ENCODE assay signal across 10 mouse cellular contexts in the genomic region with DNA sequence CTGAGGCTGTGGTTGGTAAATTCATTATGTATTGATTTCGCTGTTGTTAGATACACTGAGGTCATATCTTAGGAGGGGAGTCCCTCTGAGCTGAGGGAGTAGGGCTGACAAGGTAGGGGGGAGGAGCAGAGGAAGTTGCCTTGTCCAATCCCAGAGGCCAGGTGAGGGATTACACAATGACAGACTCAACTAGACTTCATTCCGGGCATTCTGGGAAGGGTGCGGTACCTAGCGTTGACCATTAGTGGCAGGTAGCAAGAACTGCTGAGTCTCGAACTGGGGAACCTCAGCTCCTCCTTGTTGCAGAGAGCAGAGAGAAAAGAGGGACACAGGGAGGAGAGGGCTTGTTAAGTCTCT. TPM values are rescaled to one million over a fixed set of nuclear protein-coding genes. Genes with fewer than 3 reads are reported as not detected.
DNase-seq lines count a peak whose midpoint lies in the region; ATAC-seq and TF ChIP-seq lines count a peak whose summit lies in the region.
"Had no signal": no experiment of that assay in that cellular context is flagged by ENCODE, and none has a peak within 500 bp of the region (broad histone marks: within the 10 kb centered on the region; RNA-seq: fewer than 3 reads in every experiment).

No protein-coding gene starts in this region.

- H3K27ac ChIP-seq in heart, embryonic 15.5 days, result no peak overlapping the region
- H3K27ac ChIP-seq in embryonic facial prominence, embryonic 11.5 days (replicated peaks; ENCODE audit: low read depth, low read length), result no peak overlapping the region; the same call in 1 of the 2 replicates
- no peak overlapping the region for H3K27ac ChIP-seq in intestine, postnatal 0 days (ENCODE audit: low read depth, low read length)
- H3K27ac ChIP-seq in midbrain, embryonic 16.5 days (ENCODE audit: low read length), result no peak overlapping the region

- H3K4me2 ChIP-seq in heart, embryonic 15.5 days, result peak overlapping the region; percentile 87
- peak overlapping the region; percentile 75; the same call in 1 of the 2 replicates for H3K4me2 ChIP-seq in embryonic facial prominence, embryonic 11.5 days (ENCODE audit: low read depth, low read length)
- peak overlapping the region; percentile 73 for H3K4me2 ChIP-seq in intestine, postnatal 0 days (replicated peaks; ENCODE audit: low read depth)
- H3K4me2 ChIP-seq in midbrain, embryonic 16.5 days (ENCODE audit: low read length), result peak overlapping the region; percentile 77

- DNase-seq in heart, postnatal 36 days, result no peak
- peak; percentile 59 for DNase-seq in embryonic facial prominence, embryonic 11.5 days (ENCODE audit: low spot score)
- no peak for DNase-seq in spleen, postnatal 14 days (ENCODE audit: low spot score in 2 of 2)
- no peak for DNase-seq in adrenal gland, adult 8-10 months
- no peak for DNase-seq in layer of hippocampus, postnatal 14 days (ENCODE audit: low spot score in 2 of 2)

- peaks cover 13% of the 10 kb centered on the region for H3K4me1 ChIP-seq in heart, embryonic 15.5 days (replicated peaks)
- H3K4me1 ChIP-seq in embryonic facial prominence, embryonic 11.5 days (ENCODE audit: control insufficient read depth, insufficient read depth, low read length), result no peaks in the 10 kb centered on the region
- H3K4me1 ChIP-seq in intestine, postnatal 0 days (replicated peaks; ENCODE audit: control insufficient read depth, insufficient read depth, low read length), result peaks cover 7% of the 10 kb centered on the region; the same call in 1 of the 2 replicates
- peaks cover 5% of the 10 kb centered on the region; the same call in 1 of the 2 replicates for H3K4me1 ChIP-seq in midbrain, embryonic 16.5 days (ENCODE audit: control insufficient read depth, insufficient read depth, low read length)

- no peaks in the 10 kb centered on the region for H3K9me3 ChIP-seq in heart, embryonic 15.5 days (replicated peaks)
- no peaks in the 10 kb centered on the region for H3K9me3 ChIP-seq in embryonic facial prominence, embryonic 11.5 days (replicated peaks; ENCODE audit: control insufficient read depth, low read length)
- H3K9me3 ChIP-seq in intestine, postnatal 0 days (ENCODE audit: control insufficient read depth), result no peaks in the 10 kb centered on the region
- no peaks in the 10 kb centered on the region for H3K9me3 ChIP-seq in midbrain, embryonic 16.5 days (replicated peaks; ENCODE audit: control insufficient read depth, low read length, poor library complexity, severe bottlenecking)
- H3K9me3 ChIP-seq: G1E had no signal

- peak overlapping the region; percentile 51; the same call in 1 of the 2 replicates for H3K9ac ChIP-seq in heart, embryonic 15.5 days
- no peak overlapping the region for H3K9ac ChIP-seq in embryonic facial prominence, embryonic 11.5 days (replicated peaks; ENCODE audit: low read length)
- H3K9ac ChIP-seq in intestine, postnatal 0 days (ENCODE audit: low read depth, low read length), result no peak overlapping the region
- H3K9ac ChIP-seq in midbrain, embryonic 16.5 days (ENCODE audit: low read depth, low read length), result peak overlapping the region; percentile 68; the same call in 1 of the 2 replicates

- intact Hi-C loops in heart, postnatal 36 days (cut with DNase I), result no loop called here

- peaks cover 11% of the 10 kb centered on the region for H3K27me3 ChIP-seq in heart, embryonic 15.5 days
- no peaks in the 10 kb centered on the region for H3K27me3 ChIP-seq in embryonic facial prominence, embryonic 11.5 days (ENCODE audit: control insufficient read depth, insufficient read depth, low read length)
- no peaks in the 10 kb centered on the region for H3K27me3 ChIP-seq in intestine, postnatal 0 days (replicated peaks; ENCODE audit: control insufficient read depth, insufficient read depth, low read length)
- H3K27me3 ChIP-seq in midbrain, embryonic 16.5 days (ENCODE audit: control insufficient read depth, insufficient read depth, low read depth, low read length), result no peaks in the 10 kb centered on the region; the same call in 1 of the 2 replicates

- 23% methylated on average over 5 of the region's 5 CpGs for WGBS in heart, embryonic 15.5 days
- 11% methylated on average over 5 of the region's 5 CpGs for WGBS in embryonic facial prominence, embryonic 11.5 days
- WGBS in intestine, postnatal 0 days, result 24% methylated on average over 5 of the region's 5 CpGs
- 16% methylated on average over 5 of the region's 5 CpGs for WGBS in midbrain, embryonic 16.5 days

- peak overlapping the region; percentile 51 for H3K4me3 ChIP-seq in heart, embryonic 15.5 days
- peak overlapping the region; percentile 44 for H3K4me3 ChIP-seq in embryonic facial prominence, embryonic 11.5 days (ENCODE audit: low read depth, low read length)
- peak overlapping the region; percentile 42; the same call in 1 of the 2 replicates for H3K4me3 ChIP-seq in intestine, postnatal 0 days (ENCODE audit: low read depth, low read length)
- peak overlapping the region; percentile 45 for H3K4me3 ChIP-seq in midbrain, embryonic 16.5 days (ENCODE audit: low read depth, low read length)

- ATAC-seq in heart, embryonic 15.5 days (replicated peaks; ENCODE audit: insufficient number of reproducible peaks, insufficient read depth, low FRiP score, low read depth), result no peak
- ATAC-seq in embryonic facial prominence, embryonic 11.5 days (replicated peaks; ENCODE audit: insufficient number of reproducible peaks, low FRiP score, low TSS enrichment, low read depth), result 0 out of 2 replicates have a peak, but pooled peaks have one; percentile 27
- ATAC-seq in intestine, postnatal 0 days, result peak; percentile 61
- ATAC-seq in midbrain, embryonic 16.5 days, result peak; percentile 57; the same call in 1 of the 2 replicates

- no peak for TF ChIP-seq CTCF in intestine, postnatal 0 days (IDR thresholded peaks at IDR 0.05; ENCODE audit: low read depth)

- no peaks in the 10 kb centered on the region for H3K36me3 ChIP-seq in heart, embryonic 15.5 days
- no peaks in the 10 kb centered on the region for H3K36me3 ChIP-seq in embryonic facial prominence, embryonic 11.5 days (replicated peaks; ENCODE audit: control insufficient read depth, insufficient read depth, low read depth, low read length)
- H3K36me3 ChIP-seq in intestine, postnatal 0 days (ENCODE audit: control insufficient read depth, insufficient read depth), result no peaks in the 10 kb centered on the region
- no peaks in the 10 kb centered on the region for H3K36me3 ChIP-seq in midbrain, embryonic 16.5 days (ENCODE audit: control insufficient read depth, insufficient read depth, low read length)
- H3K36me3 ChIP-seq: G1E had no signal

RNA-seq across cellular contexts. Expression of gene Aloxe3, which starts 7.8 kb away (rescaled TPM):
- polyA plus RNA-seq in heart, embryonic 15.5 days (2015; fragmentation: Nextera tagmentation; extraction: Ambion mirVana), result 0.18 and 0.37 TPM in 2 replicates
- total RNA-seq in heart, postnatal 36 days (2021), result not detected
- 0.25 and 0.88 TPM in 2 replicates for polyA plus RNA-seq in embryonic facial prominence, embryonic 11.5 days (2014; fragmentation: Nextera tagmentation; extraction: Ambion mirVana)
- polyA plus RNA-seq in intestine, postnatal 0 days (2015; fragmentation: Nextera tagmentation; extraction: Ambion mirVana), result 0.31 and 0.82 TPM in 2 replicates
- 9.0 and 11.5 TPM in 2 replicates for polyA plus RNA-seq in midbrain, embryonic 16.5 days (2015; fragmentation: Nextera tagmentation; extraction: Ambion mirVana)
- 1 to 10 TPM in 3 of 4 experiments, under 1 TPM in 1; 0.87 to 2.2 (median 1.7) TPM for total RNA-seq in adrenal gland, adult 8-10 months (2022)
- 1 to 10 TPM; 2.9 to 5.7 TPM for total RNA-seq in layer of hippocampus, postnatal 14 days (2021)
- total RNA-seq: liver, adult 2 months had no signal
- polyA plus RNA-seq: G1E had no signal

RNA-seq across cellular contexts. Expression of gene 9130213A22Rik, which starts 11.2 kb away (rescaled TPM):
- 0.51 and 0.60 TPM in 2 replicates for polyA plus RNA-seq in heart, embryonic 15.5 days (2015; fragmentation: Nextera tagmentation; extraction: Ambion mirVana)
- total RNA-seq in heart, postnatal 36 days (2021), result under 1 TPM in 1 of 2 experiments, not detected in 1; 0.22 TPM
- polyA plus RNA-seq in embryonic facial prominence, embryonic 11.5 days (2014; fragmentation: Nextera tagmentation; extraction: Ambion mirVana), result not detected in 2 replicates
- 0.12 and 0.37 TPM in 2 replicates for polyA plus RNA-seq in intestine, postnatal 0 days (2015; fragmentation: Nextera tagmentation; extraction: Ambion mirVana)
- 0.49 and 0.65 TPM in 2 replicates for polyA plus RNA-seq in midbrain, embryonic 16.5 days (2015; fragmentation: Nextera tagmentation; extraction: Ambion mirVana)
- total RNA-seq in adrenal gland, adult 8-10 months (2022), result under 1 TPM; 0.26 to 0.95 (median 0.84) TPM
- total RNA-seq in layer of hippocampus, postnatal 14 days (2021), result under 1 TPM; 0.88 to 0.95 TPM
- total RNA-seq: liver, adult 2 months had no signal

RNA-seq across cellular contexts. Expression of gene Hes7, which starts 13.3 kb away (rescaled TPM):
- polyA plus RNA-seq in heart, embryonic 15.5 days (2015; fragmentation: Nextera tagmentation; extraction: Ambion mirVana), result 0.52 and 0.57 TPM in 2 replicates
- not detected for total RNA-seq in heart, postnatal 36 days (2021)
- polyA plus RNA-seq in embryonic facial prominence, embryonic 11.5 days (2014; fragmentation: Nextera tagmentation; extraction: Ambion mirVana), result 0.11 TPM in 1 of 2 replicates, not detected in the other
- polyA plus RNA-seq in intestine, postnatal 0 days (2015; fragmentation: Nextera tagmentation; extraction: Ambion mirVana), result 0.21 and 0.37 TPM in 2 replicates
- polyA plus RNA-seq in midbrain, embryonic 16.5 days (2015; fragmentation: Nextera tagmentation; extraction: Ambion mirVana), result 0.75 and 1.1 TPM in 2 replicates
- total RNA-seq in adrenal gland, adult 8-10 months (2022), result under 1 TPM in 2 of 4 experiments, not detected in 2; 0.18 to 0.22 TPM
- under 1 TPM; 0.46 to 0.62 TPM for total RNA-seq in layer of hippocampus, postnatal 14 days (2021)
- total RNA-seq: liver, adult 2 months had no signal

RNA-seq across cellular contexts. Expression of gene Alox12b, which starts 23.2 kb away (rescaled TPM):
- polyA plus RNA-seq in heart, embryonic 15.5 days (2015; fragmentation: Nextera tagmentation; extraction: Ambion mirVana), result 0.05 TPM in 2 replicates
- not detected for total RNA-seq in heart, postnatal 36 days (2021)
- polyA plus RNA-seq in embryonic facial prominence, embryonic 11.5 days (2014; fragmentation: Nextera tagmentation; extraction: Ambion mirVana), result 0.20 and 0.27 TPM in 2 replicates
- 0.08 and 0.13 TPM in 2 replicates for polyA plus RNA-seq in intestine, postnatal 0 days (2015; fragmentation: Nextera tagmentation; extraction: Ambion mirVana)
- 0.50 and 0.53 TPM in 2 replicates for polyA plus RNA-seq in midbrain, embryonic 16.5 days (2015; fragmentation: Nextera tagmentation; extraction: Ambion mirVana)
- total RNA-seq in adrenal gland, adult 8-10 months (2022), result not detected
- total RNA-seq in layer of hippocampus, postnatal 14 days (2021), result under 1 TPM; 0.65 to 0.95 TPM
- total RNA-seq: G1E; liver, adult 2 months had no signal
- polyA plus RNA-seq: G1E; liver, adult 2 months had no signal

RNA-seq across cellular contexts. Expression of gene Per1, which starts 38.5 kb away (rescaled TPM):
- polyA plus RNA-seq in heart, embryonic 15.5 days (2015; fragmentation: Nextera tagmentation; extraction: Ambion mirVana), result 16.1 and 25.2 TPM in 2 replicates
- 10 to 100 TPM; 34.2 to 82.1 TPM for total RNA-seq in heart, postnatal 36 days (2021)
- polyA plus RNA-seq in embryonic facial prominence, embryonic 11.5 days (2014; fragmentation: Nextera tagmentation; extraction: Ambion mirVana), result 5.5 and 6.5 TPM in 2 replicates
- polyA plus RNA-seq in intestine, postnatal 0 days (2015; fragmentation: Nextera tagmentation; extraction: Ambion mirVana), result 7.2 and 11.3 TPM in 2 replicates
- polyA plus RNA-seq in midbrain, embryonic 16.5 days (2015; fragmentation: Nextera tagmentation; extraction: Ambion mirVana), result 12.4 TPM in 2 replicates
- total RNA-seq in adrenal gland, adult 8-10 months (2022), result 100 to 1,000 TPM in 1 of 4 experiments, 10 to 100 TPM in 3; 30.0 to 119 (median 51.6) TPM
- 10 to 100 TPM; 84.4 to 86.8 TPM for total RNA-seq in layer of hippocampus, postnatal 14 days (2021)

Comparison
In these comparisons a context has a peak if more than half of its experiments do, and no peak if none do; other contexts are left out.
1. H3K9ac ChIP-seq: peak in heart, embryonic 15.5 days (single experiment) and midbrain, embryonic 16.5 days (single experiment); none in embryonic facial prominence, embryonic 11.5 days (single experiment) and intestine, postnatal 0 days (single experiment).
2. Peak in every context shown above with its lines, with median percentiles within 50 percentile points of each other: H3K4me2 ChIP-seq and H3K4me3 ChIP-seq.